Mouse (Mus musculus) C2C12 (cell line): ENCODE results near the gene Lrrn2. TPM values are rescaled to one million over a fixed set of nuclear protein-coding genes. Genes with fewer than 3 reads are reported as not detected.

ENCODE experiments used
- H3K27me3 ChIP-seq: one replicate; pipeline ENCODE4 v1.6.1; 2011; ENCODE audit not compliant: control insufficient read depth, insufficient read depth, insufficient read length
- H3K36me3 ChIP-seq: one replicate; pipeline ENCODE4 v1.6.1; 2011; ENCODE audit not compliant: control insufficient read depth, insufficient read depth
- H3K4me3 ChIP-seq: one replicate; pipeline ENCODE4 v1.5.1; 2011; ENCODE audit warnings: mild to moderate bottlenecking, control low read depth; ENCODE audit not compliant: poor library complexity, insufficient read depth, severe bottlenecking
- H3K79me2 ChIP-seq: one replicate; pipeline ENCODE4 v1.6.1; 2011; ENCODE audit not compliant: control insufficient read depth, insufficient read depth
- H3K79me3 ChIP-seq: one replicate; pipeline ENCODE4 v1.6.1; 2011; ENCODE audit warnings: low read depth, control low read depth
- H3ac ChIP-seq: one replicate; pipeline ENCODE3; 2011; ENCODE audit warnings: low read depth; ENCODE audit not compliant: control insufficient read depth, insufficient read length
- CEBPB ChIP-seq: IDR thresholded peaks from one replicate; pipeline ENCODE4 v1.6.1; 2011; ENCODE audit warnings: low read depth, mild to moderate bottlenecking, control low read depth, moderate library complexity
- CTCF ChIP-seq: IDR thresholded peaks from one replicate; pipeline ENCODE4 v1.5.1; 2011; ENCODE audit not compliant: control insufficient read depth, insufficient read depth, insufficient read length
- FOSL1 ChIP-seq: IDR thresholded peaks from one replicate; pipeline ENCODE4 v1.8.0; 2011; ENCODE audit warnings: mild to moderate bottlenecking, low read length; ENCODE audit not compliant: poor library complexity, insufficient read depth, severe bottlenecking
- MAX ChIP-seq: IDR thresholded peaks from one replicate; pipeline ENCODE4 v1.6.1; 2011; ENCODE audit warnings: mild to moderate bottlenecking, control low read depth
- MYOD1 ChIP-seq: IDR thresholded peaks from one replicate; pipeline ENCODE4 v1.6.1; 2011; ENCODE audit warnings: low read depth; ENCODE audit not compliant: control insufficient read depth, insufficient read length
- MYOG ChIP-seq: IDR thresholded peaks from one replicate; pipeline ENCODE4 v1.6.1; 2011; ENCODE audit not compliant: control insufficient read depth, insufficient read length; ENCODE audit errors: extremely low read depth
- USF1 ChIP-seq: IDR thresholded peaks from one replicate; pipeline ENCODE4 v1.6.1; 2011; ENCODE audit warnings: low read depth, mild to moderate bottlenecking, control low read depth, moderate library complexity
- polyA plus RNA-seq: library from polyadenylated mRNA; unstranded; fragments of >200 nt; fragmentation: generic; extraction: Trizol; gene quantifications from one replicate; pipeline ENCODE4 v1.2.1, GENCODE M21; 2012; ENCODE audit warnings: missing spikeins

Gene Lrrn2
- polyA plus RNA-seq, 1 experiment, result 0.05 TPM

DNA sequence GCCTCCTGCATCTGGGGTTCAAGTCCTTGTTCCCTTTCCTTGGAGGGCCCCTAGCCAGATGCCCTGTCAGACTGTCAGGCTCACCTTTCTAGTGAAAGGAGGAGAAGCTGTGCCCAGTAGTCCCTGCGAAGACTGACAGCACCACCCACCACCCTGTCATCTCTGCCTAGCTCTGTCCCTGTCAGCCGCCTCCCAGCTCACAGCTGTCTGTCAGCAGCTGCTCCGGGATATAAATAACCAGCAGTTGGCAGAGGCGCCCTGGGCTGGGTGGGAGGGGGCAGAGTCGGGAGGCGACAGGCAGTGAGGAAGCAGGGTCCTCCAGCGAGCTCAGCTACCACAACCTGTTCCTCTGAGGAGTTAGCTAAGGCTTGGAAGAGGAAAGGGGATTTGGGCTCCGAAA lies 26.8 kb upstream of the Lrrn2 start:
- no peaks in the 10 kb centered on the region for H3K36me3 ChIP-seq
- H3K79me3 ChIP-seq, result no peaks in the 10 kb centered on the region
- no peak for TF ChIP-seq MYOD1
- TF ChIP-seq MAX, result no peak
- no peak for TF ChIP-seq CTCF
- TF ChIP-seq MYOG, result no peak
- no peak for TF ChIP-seq FOSL1
- no peak for TF ChIP-seq CEBPB
- no peak for TF ChIP-seq USF1

DNA sequence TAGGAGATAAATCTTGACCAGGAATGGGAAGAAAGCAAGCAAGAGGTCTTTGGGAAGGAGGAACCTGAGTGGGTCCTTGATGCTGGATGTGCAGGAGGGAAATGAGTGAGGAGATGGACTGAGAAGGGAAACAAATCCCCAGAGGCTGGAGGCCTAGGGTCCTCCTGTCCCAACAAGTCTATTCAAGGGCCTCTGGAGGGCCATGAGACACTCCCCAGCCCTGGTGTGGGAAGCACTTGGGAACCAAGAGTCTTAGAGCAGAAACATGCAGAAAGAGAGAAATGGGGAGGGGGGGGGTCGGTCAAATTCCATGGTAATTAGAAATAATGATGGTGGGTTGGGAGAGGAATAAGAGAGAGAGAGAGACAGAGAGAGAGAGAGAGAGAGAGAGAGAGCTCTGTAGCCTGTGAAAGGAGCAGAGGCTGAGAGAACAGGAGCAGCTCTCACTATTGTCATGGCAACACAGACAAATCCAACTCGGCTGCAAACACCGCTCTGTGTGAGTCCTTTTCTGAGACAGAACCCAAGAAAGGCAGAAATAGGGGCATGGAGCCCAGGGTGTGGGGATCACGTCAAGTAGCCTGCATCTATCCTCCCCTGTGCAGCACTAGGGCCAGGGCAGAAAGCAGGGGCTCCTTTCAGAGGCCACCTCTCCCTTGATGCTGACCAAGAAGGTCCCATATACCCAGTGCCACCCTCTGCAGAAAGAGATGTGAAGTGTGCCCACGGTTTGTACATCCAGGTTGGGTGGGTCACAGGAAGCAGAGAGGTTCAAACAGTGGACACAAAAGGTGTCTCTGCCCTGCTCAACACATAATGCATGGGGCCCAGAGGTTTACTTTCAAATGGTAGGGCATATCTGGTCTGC lies 21.3 kb upstream of the Lrrn2 start:
- Histone ChIP-seq H3ac (no peak overlapping the region), H3K79me3 (no peaks in the 10 kb centered on the region), H3K4me3 (no peak overlapping the region), H3K36me3 (no peaks in the 10 kb centered on the region), H3K27me3 (peaks cover 25% of the 10 kb centered on the region), H3K79me2 (no peaks in the 10 kb centered on the region)
- TF ChIP-seq CTCF (no peak), MYOG (no peak), MAX (no peak), FOSL1 (no peak), CEBPB (no peak), USF1 (no peak), MYOD1 (no peak)

More for the DNA sequence above, 26.8 kb upstream of the Lrrn2 start:
- Histone ChIP-seq H3ac (no peak overlapping the region), H3K79me2 (no peaks in the 10 kb centered on the region), H3K4me3 (no peak overlapping the region), H3K27me3 (peaks cover 27% of the 10 kb centered on the region)

DNA sequence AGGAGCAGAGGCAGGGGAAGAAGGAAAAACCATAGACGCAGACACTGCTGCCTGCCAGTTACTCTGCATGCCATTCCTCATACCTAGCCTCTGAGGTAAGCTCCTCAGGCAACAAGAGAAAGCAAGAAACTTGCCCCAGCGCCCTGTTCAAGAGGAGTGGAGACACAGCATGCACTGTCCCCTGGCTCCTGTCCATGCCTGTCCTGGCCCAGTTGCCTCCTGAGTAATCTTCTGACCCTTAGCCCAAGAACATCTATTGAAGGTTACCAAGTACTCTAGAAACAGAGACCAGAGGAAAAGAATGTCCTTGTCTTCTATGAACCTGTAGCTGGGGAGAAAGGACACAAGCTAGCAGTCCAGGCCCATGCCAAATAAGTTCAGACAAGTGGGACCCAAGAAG lies 15.9 kb upstream of the Lrrn2 start:
- no peak for TF ChIP-seq MYOD1
- no peak for TF ChIP-seq FOSL1
- TF ChIP-seq CTCF, result no peak
- no peak for TF ChIP-seq CEBPB
- TF ChIP-seq MYOG, result no peak
- TF ChIP-seq USF1, result no peak
- TF ChIP-seq MAX, result no peak
- H3K79me2 ChIP-seq, result no peaks in the 10 kb centered on the region
- no peak overlapping the region for H3K4me3 ChIP-seq
- H3K27me3 ChIP-seq, result peaks cover 5% of the 10 kb centered on the region
- no peaks in the 10 kb centered on the region for H3K36me3 ChIP-seq
- no peak overlapping the region for H3ac ChIP-seq
- H3K79me3 ChIP-seq, result no peaks in the 10 kb centered on the region

DNA sequence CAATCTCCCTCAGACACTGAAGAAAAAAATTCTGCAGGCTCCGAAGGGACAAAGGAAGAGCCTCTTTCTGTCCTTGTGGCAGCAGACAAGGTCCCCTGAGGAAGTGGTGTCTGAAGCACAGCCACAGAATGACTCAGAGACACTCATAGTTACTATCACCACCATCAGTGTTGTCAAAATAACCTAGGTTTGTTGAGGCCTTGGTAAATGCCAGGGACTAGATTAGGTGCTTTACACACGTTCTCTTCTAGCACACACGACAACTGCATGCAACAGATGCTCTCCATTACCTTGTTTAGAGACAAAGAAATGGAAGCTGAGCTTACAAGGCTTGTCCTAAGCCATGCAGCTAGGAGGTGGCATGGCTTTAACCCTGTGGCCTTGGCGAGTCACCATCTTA lies 14.5 kb upstream of the Lrrn2 start:
- Histone ChIP-seq H3K36me3 (no peaks in the 10 kb centered on the region), H3K79me3 (no peaks in the 10 kb centered on the region), H3ac (no peak overlapping the region), H3K27me3 (no peaks in the 10 kb centered on the region), H3K79me2 (no peaks in the 10 kb centered on the region), H3K4me3 (no peak overlapping the region)
- TF ChIP-seq MAX (no peak), USF1 (no peak), CTCF (no peak), MYOG (no peak), CEBPB (no peak), FOSL1 (no peak), MYOD1 (no peak)

DNA sequence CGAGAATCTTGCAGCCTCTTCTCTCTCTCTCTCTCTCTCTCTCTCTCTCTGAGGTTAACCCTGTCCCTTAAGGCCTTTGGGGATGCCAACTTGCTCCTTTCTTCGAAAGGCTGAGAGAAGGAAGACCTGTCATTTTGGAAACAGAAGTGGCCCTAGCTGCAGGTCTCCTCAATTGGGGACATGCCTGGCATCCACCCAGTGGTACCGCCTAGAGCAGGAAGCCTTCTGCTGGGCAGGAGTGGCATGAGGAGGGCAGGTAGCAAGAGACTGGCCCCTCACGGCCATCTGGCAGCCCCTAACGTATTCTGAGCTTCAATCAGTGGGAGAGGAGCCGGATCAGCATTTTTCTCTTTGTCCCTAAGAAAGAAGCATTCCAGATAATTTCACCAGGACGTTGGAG lies 9.7 kb upstream of the Lrrn2 start:
- Histone ChIP-seq H3K36me3 (no peaks in the 10 kb centered on the region), H3K79me2 (no peaks in the 10 kb centered on the region), H3K27me3 (peaks cover 9% of the 10 kb centered on the region), H3K79me3 (no peaks in the 10 kb centered on the region), H3K4me3 (no peak overlapping the region), H3ac (no peak overlapping the region)
- TF ChIP-seq CTCF, result no peak
- TF ChIP-seq MAX, result no peak
- no peak for TF ChIP-seq MYOG
- TF ChIP-seq CEBPB, result no peak
- TF ChIP-seq FOSL1, result no peak
- no peak for TF ChIP-seq MYOD1
- no peak for TF ChIP-seq USF1
